Mouse (Mus musculus): Measurements from ENCODE around the gene Med13. TPM values are rescaled to one million over a fixed set of nuclear protein-coding genes. Genes with fewer than 3 reads are reported as not detected.

The Med13 gene
- polyA plus RNA-seq, 1 experiment from 2014 or later = 14.2 TPM

DNA sequence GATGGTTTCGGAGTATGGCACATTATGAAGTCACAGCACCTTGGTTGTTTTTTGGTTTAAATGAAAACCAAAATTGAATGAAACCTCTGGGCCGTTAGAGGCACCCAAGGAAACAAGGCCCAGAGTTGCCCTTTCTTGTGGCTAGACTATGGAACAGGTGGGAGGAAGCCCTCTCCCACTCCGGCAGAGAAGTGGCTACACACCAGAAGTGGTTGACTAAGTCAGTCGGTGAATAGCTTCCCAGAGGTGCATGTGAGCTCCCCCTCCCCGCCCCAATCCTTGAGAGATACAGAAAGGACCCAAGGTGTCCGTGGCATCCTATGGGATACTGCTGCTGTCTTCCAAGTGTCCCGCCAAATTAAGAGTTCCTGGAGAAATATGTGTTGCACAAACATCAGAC, 13.9 kb upstream of the Med13 start:
- ATAC-seq (replicated peaks; ENCODE audit: low FRiP score, low TSS enrichment, low read depth) = no peak
- peaks cover 9% of the 10 kb centered on the region for H3K4me1 ChIP-seq (replicated peaks; ENCODE audit: control insufficient read depth, insufficient read depth, low read length)
- DNase-seq (ENCODE audit: low spot score) = peak; percentile 41
- H3K4me2 ChIP-seq (ENCODE audit: low read length) = no peak overlapping the region
- 69% methylated on average over 7 of the region's 7 CpGs for WGBS
- H3K27me3 ChIP-seq (replicated peaks; ENCODE audit: control insufficient read depth, insufficient read depth, low read length) = no peaks in the 10 kb centered on the region
- no peak overlapping the region for H3K27ac ChIP-seq (ENCODE audit: low read depth)
- H3K4me3 ChIP-seq (ENCODE audit: low read depth, low read length) = no peak overlapping the region
- no peak overlapping the region for H3K9ac ChIP-seq (ENCODE audit: low read length)
- H3K9me3 ChIP-seq (ENCODE audit: control insufficient read depth, low read length) = no peaks in the 10 kb centered on the region
- H3K36me3 ChIP-seq (ENCODE audit: control insufficient read depth, insufficient read depth, low read length) = no peaks in the 10 kb centered on the region

DNA sequence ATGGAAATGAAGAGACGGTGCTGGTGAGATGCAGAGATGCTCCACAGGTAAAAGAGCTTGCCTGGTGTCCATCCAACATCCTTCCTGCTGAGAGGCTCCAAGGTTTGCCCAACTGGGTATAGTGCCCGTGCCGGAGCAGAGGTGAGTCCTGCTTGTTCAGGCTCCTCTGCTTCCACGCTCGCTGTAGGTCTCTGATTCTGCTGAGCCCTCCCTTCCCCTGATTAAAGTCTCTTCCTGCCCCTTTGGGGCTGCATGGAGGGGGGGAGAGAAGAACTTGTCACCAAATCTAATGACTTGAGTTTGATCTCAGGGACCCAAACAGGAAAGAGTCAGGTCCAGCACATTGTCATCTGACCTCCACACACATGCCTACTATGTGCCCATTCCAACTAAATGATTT, 12.5 kb upstream of the Med13 start:
- DNase-seq (ENCODE audit: low spot score) = no peak
- no peaks in the 10 kb centered on the region for H3K4me1 ChIP-seq (replicated peaks; ENCODE audit: control insufficient read depth, insufficient read depth, low read length)

DNA sequence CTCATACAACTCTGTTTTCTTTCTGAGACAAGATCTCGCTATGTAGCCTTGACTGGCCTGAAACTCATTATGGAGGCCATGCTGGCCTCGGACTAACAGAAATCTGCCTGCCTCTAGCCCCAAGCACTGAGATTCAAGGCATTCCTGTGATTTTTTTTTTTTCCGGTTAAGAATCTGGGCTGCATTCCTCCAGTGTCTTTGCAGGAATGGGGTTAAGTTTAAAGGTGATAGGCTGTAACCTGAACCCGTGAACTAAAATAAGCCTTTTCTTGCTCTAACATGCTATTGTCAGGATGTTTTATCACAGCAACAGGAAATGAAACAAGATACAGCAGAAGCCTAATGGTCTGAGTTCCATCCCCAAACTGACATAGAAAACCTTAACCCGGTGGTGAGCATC, 11.6 kb upstream of the Med13 start:
- WGBS = 55% methylated on average over 5 of the region's 5 CpGs
- ATAC-seq (replicated peaks; ENCODE audit: low FRiP score, low TSS enrichment, low read depth) = no peak
- DNase-seq (ENCODE audit: low spot score) = peak; percentile 50
- H3K4me2 ChIP-seq (ENCODE audit: low read length) = no peak overlapping the region
- H3K9ac ChIP-seq (ENCODE audit: low read length) = no peak overlapping the region
- H3K9me3 ChIP-seq (ENCODE audit: control insufficient read depth, low read length) = no peaks in the 10 kb centered on the region
- H3K36me3 ChIP-seq (ENCODE audit: control insufficient read depth, insufficient read depth, low read length) = no peaks in the 10 kb centered on the region
- H3K4me3 ChIP-seq (ENCODE audit: low read depth, low read length) = no peak overlapping the region
- no peaks in the 10 kb centered on the region for H3K27me3 ChIP-seq (replicated peaks; ENCODE audit: control insufficient read depth, insufficient read depth, low read length)
- no peak overlapping the region for H3K27ac ChIP-seq (ENCODE audit: low read depth)
- H3K4me1 ChIP-seq (replicated peaks; ENCODE audit: control insufficient read depth, insufficient read depth, low read length) = no peaks in the 10 kb centered on the region

More for the DNA sequence above, 12.5 kb upstream of the Med13 start:
- no peak overlapping the region for H3K4me3 ChIP-seq (ENCODE audit: low read depth, low read length)
- H3K27me3 ChIP-seq (replicated peaks; ENCODE audit: control insufficient read depth, insufficient read depth, low read length) = no peaks in the 10 kb centered on the region
- no peaks in the 10 kb centered on the region for H3K36me3 ChIP-seq (ENCODE audit: control insufficient read depth, insufficient read depth, low read length)
- no peak overlapping the region for H3K9ac ChIP-seq (ENCODE audit: low read length)
- ATAC-seq (replicated peaks; ENCODE audit: low FRiP score, low TSS enrichment, low read depth) = no peak
- H3K4me2 ChIP-seq (ENCODE audit: low read length) = no peak overlapping the region
- H3K27ac ChIP-seq (ENCODE audit: low read depth) = no peak overlapping the region
- no peaks in the 10 kb centered on the region for H3K9me3 ChIP-seq (ENCODE audit: control insufficient read depth, low read length)
- WGBS = 85% methylated on average over 5 of the region's 5 CpGs

DNA sequence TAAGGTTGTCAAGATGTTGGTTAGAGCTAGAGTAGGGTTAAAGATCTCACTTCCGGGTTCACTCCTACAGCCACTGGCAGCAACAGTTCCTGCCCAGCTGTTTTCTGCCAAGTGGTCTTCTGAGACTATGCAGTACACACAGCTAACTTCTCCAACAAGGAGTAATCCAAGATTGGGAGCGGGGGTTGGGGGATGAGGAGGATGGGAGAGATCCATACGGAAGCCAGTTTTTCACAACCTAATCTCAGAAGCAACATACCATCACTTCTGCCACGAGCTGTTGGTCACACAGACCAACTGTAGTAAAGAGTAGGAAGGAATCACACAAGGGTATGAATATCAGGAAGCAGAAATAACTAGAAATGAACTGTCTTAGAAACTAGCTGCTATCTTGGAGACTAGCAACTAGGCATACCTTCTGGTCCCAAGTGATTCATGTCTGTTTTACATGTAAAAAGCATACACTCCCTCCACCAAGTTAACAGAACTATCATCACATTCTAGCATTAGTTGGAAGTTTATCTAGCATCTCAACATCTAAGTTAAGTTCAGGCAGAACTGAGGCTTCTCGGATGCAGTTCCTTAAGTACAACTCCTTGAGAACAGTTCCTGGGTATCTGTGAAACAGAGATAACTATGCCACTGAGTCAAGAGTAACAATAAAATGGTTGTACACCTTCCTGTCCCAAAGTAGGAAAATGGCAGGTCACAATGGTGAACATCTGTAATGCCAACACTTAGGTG, 7.5 kb upstream of the Med13 start:
- no peak for DNase-seq (ENCODE audit: low spot score)
- no peak overlapping the region for H3K4me3 ChIP-seq (ENCODE audit: low read depth, low read length)
- ATAC-seq (replicated peaks; ENCODE audit: low FRiP score, low TSS enrichment, low read depth) = no peak
- H3K27me3 ChIP-seq (replicated peaks; ENCODE audit: control insufficient read depth, insufficient read depth, low read length) = no peaks in the 10 kb centered on the region
- H3K9ac ChIP-seq (ENCODE audit: low read length) = no peak overlapping the region
- H3K4me1 ChIP-seq (replicated peaks; ENCODE audit: control insufficient read depth, insufficient read depth, low read length) = no peaks in the 10 kb centered on the region
- H3K36me3 ChIP-seq (ENCODE audit: control insufficient read depth, insufficient read depth, low read length) = no peaks in the 10 kb centered on the region
- no peak overlapping the region for H3K4me2 ChIP-seq (ENCODE audit: low read length)
- no peak overlapping the region for H3K27ac ChIP-seq (ENCODE audit: low read depth)
- H3K9me3 ChIP-seq (ENCODE audit: control insufficient read depth, low read length) = no peaks in the 10 kb centered on the region
- WGBS = 78% methylated on average over 5 of the region's 5 CpGs

DNA sequence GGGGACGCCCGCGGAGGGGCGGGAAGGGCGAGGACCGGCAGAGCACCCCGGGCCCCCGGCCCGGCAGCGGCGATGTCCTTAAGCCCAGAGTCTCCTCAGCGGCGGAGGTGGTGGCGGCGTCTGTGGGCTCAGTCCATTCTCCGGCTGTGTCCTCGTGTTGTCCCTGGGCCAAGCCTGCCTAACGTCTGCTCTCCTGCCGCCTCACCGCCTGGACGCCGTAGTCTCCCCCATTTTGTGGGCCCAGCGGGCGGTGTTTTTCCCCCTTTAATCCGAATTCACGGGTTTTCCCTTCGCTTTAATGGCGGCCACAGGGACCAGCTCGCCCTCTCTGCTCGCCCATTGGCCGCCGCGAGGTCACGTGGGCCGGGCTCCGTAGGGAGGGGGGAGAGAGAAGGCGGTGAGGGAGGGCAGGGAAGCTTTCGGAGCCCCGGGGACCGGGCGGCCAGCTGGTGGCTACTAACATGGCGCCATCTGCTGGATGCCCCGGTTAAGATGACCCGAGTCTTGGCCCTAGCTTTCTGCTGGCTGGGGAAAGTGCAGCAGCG, 654 bp upstream of the Med13 start:
- Histone ChIP-seq H3K4me2 (ENCODE audit: low read length) (peak overlapping the region; percentile 93), H3K27ac (ENCODE audit: low read depth) (peak overlapping the region; percentile 99), H3K4me3 (ENCODE audit: low read depth, low read length) (peak overlapping the region; percentile 95), H3K4me1 (replicated peaks; ENCODE audit: control insufficient read depth, insufficient read depth, low read length) (peaks cover 17% of the 10 kb centered on the region), H3K9ac (ENCODE audit: low read length) (peak overlapping the region; percentile 99), H3K27me3 (replicated peaks; ENCODE audit: control insufficient read depth, insufficient read depth, low read length) (no peaks in the 10 kb centered on the region), H3K9me3 (ENCODE audit: control insufficient read depth, low read length) (no peaks in the 10 kb centered on the region), H3K36me3 (ENCODE audit: control insufficient read depth, insufficient read depth, low read length) (peaks cover 20% of the 10 kb centered on the region)
- 1% methylated on average over 42 of the region's 45 CpGs for WGBS
- ATAC-seq (replicated peaks; ENCODE audit: low FRiP score, low TSS enrichment, low read depth) = peak; percentile 95
- DNase-seq (ENCODE audit: low spot score) = peak; percentile 99

DNA sequence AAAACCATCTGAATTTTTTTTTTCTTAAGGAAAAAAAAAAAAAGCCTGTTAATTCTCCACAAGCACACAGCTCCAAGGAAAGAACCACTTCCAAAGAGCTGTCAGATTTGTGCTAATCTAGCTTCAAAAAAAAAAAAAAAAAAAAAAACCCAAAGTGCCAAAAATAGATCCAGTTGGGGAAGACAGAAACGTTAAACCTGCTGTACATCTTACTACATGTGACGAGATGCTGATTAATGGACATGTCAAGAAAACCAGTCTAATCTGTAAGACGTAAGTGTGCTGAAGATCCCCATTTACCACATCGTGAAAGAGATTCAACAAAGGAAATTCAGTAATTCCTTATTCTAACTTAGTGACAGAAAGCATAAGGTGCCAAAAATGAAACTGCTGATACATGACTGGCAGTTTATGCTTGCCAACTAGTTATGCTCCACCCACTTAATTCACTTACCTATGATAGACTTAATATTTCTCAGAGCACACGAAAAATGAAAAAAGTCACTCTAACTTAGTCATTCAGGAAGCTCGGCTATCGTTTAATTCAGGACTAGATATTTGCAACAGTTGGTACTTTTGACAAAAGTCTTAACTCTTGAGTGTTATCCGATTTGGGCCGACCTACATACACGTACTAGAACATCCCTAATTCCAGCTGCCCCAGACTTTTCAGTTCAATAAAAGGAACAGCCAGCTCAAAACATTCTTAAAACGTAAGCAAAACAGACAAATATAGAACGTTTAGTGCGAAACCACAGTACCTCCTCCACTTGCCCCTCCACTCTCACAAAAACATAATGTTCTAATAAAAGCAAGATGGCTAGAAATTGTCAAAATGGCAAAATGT, 1.2 kb downstream of the Med13 start:
- peaks cover 27% of the 10 kb centered on the region for H3K36me3 ChIP-seq (ENCODE audit: control insufficient read depth, insufficient read depth, low read length)
- peaks cover 26% of the 10 kb centered on the region for H3K4me1 ChIP-seq (replicated peaks; ENCODE audit: control insufficient read depth, insufficient read depth, low read length)
- no peak for DNase-seq (ENCODE audit: low spot score)
- H3K9ac ChIP-seq (ENCODE audit: low read length) = peak overlapping the region; percentile 99
- peak overlapping the region; percentile 93 for H3K4me2 ChIP-seq (ENCODE audit: low read length)
- ATAC-seq (replicated peaks; ENCODE audit: low FRiP score, low TSS enrichment, low read depth) = no peak
- WGBS = 4% methylated on average over 13 of the region's 13 CpGs
- H3K9me3 ChIP-seq (ENCODE audit: control insufficient read depth, low read length) = no peaks in the 10 kb centered on the region
- H3K27me3 ChIP-seq (replicated peaks; ENCODE audit: control insufficient read depth, insufficient read depth, low read length) = no peaks in the 10 kb centered on the region
- H3K27ac ChIP-seq (ENCODE audit: low read depth) = no peak overlapping the region
- peak overlapping the region; percentile 95 for H3K4me3 ChIP-seq (ENCODE audit: low read depth, low read length)

DNA sequence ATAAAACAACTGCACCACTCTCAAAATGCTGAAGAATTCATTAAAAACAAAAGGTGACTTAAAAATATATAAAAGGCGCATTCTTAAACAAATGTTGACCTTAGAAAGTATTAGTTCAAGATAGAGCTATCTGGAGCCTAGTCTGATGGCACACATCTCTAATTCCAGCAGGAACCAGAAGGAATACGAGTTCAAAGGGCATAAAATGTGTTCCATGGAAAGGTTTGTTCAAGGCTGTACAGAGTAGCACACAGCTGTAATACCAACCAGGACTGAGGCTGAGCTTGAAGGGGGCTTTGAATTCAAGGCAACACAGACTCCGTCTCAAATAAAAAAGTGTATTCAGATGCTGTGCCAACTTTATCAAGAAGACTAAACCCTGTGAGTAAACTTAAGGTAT, 3.8 kb downstream of the Med13 start:
- no peak overlapping the region for H3K9ac ChIP-seq (ENCODE audit: low read length)
- peaks cover 33% of the 10 kb centered on the region for H3K4me1 ChIP-seq (replicated peaks; ENCODE audit: control insufficient read depth, insufficient read depth, low read length)
- no peaks in the 10 kb centered on the region for H3K27me3 ChIP-seq (replicated peaks; ENCODE audit: control insufficient read depth, insufficient read depth, low read length)
- H3K27ac ChIP-seq (ENCODE audit: low read depth) = no peak overlapping the region
- no peaks in the 10 kb centered on the region for H3K9me3 ChIP-seq (ENCODE audit: control insufficient read depth, low read length)
- H3K4me3 ChIP-seq (ENCODE audit: low read depth, low read length) = no peak overlapping the region
- peaks cover 27% of the 10 kb centered on the region for H3K36me3 ChIP-seq (ENCODE audit: control insufficient read depth, insufficient read depth, low read length)
- ATAC-seq (replicated peaks; ENCODE audit: low FRiP score, low TSS enrichment, low read depth) = no peak
- no peak overlapping the region for H3K4me2 ChIP-seq (ENCODE audit: low read length)
- DNase-seq (ENCODE audit: low spot score) = no peak
- WGBS = 71% methylated on average over 3 of the region's 3 CpGs

DNA sequence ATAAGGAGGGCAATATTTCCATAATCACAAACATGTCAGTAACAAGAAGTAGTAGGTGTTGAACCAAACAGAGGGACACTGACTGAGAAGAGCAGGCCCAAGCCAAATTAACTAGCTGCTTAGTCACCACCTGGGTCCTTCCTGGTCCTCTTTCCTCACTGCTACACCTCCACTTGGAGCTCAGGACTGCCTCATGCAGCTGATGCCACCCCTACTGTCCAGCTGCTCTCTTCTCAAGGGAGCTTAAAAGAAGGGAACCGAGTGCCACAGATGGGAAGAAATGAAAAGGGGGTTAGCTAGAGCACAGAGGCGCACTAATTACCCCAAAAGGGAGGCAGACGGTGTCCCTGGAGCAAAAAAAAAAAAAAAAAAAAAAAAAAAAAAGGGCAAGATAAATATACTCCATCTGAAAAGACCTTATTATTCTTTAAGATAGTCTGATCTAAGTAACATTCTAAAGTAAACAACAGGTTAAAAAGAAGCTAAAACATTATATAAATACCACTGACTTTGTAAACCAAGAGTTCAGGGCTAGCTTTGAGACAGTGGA, 5.6 kb downstream of the Med13 start:
- Histone ChIP-seq H3K4me1 (replicated peaks; ENCODE audit: control insufficient read depth, insufficient read depth, low read length) (peaks cover 42% of the 10 kb centered on the region), H3K36me3 (ENCODE audit: control insufficient read depth, insufficient read depth, low read length) (peaks cover 27% of the 10 kb centered on the region), H3K4me2 (ENCODE audit: low read length) (no peak overlapping the region), H3K9ac (ENCODE audit: low read length) (no peak overlapping the region), H3K27ac (ENCODE audit: low read depth) (no peak overlapping the region), H3K27me3 (replicated peaks; ENCODE audit: control insufficient read depth, insufficient read depth, low read length) (no peaks in the 10 kb centered on the region), H3K4me3 (ENCODE audit: low read depth, low read length) (no peak overlapping the region), H3K9me3 (ENCODE audit: control insufficient read depth, low read length) (no peaks in the 10 kb centered on the region)
- ATAC-seq (replicated peaks; ENCODE audit: low FRiP score, low TSS enrichment, low read depth) = no peak
- no peak for DNase-seq (ENCODE audit: low spot score)
- 50% methylated on average over 3 of the region's 3 CpGs for WGBS
